Mouse (Mus musculus): ENCODE results near the gene Fbxo4. TPM values are rescaled to one million over a fixed set of nuclear protein-coding genes. Genes with fewer than 3 reads are reported as not detected.

Gene Fbxo4
- polyA plus RNA-seq, 1 experiment: 4.5 TPM

- TF ChIP-seq POLR2A (IDR thresholded peaks at IDR 0.05; ENCODE audit: control insufficient read depth, extremely low read depth, insufficient read depth, low read length, poor library complexity) (no peak), CTCF (IDR thresholded peaks at IDR 0.05; ENCODE audit: borderline replicate concordance, control insufficient read depth, extremely low read depth, insufficient read depth, low read length, poor library complexity) (no peak)
- DNase-seq: no peak
- Histone ChIP-seq H3K27ac (ENCODE audit: control insufficient read depth, insufficient read depth, low read length) (no peak overlapping the region), H3K27me3 (ENCODE audit: control insufficient read depth, insufficient read depth, low read length) (no peaks in the 10 kb centered on the region), H3K4me1 (replicated peaks; ENCODE audit: control insufficient read depth, insufficient read depth, low read length) (no peaks in the 10 kb centered on the region), H3K4me3 (ENCODE audit: control insufficient read depth, insufficient read depth, low read length) (no peak overlapping the region), H3K36me3 (ENCODE audit: control insufficient read depth, insufficient read depth, low read length) (no peaks in the 10 kb centered on the region)
- WGBS: 93% methylated on average over 1 of the region's 1 CpGs
Observed at GRCm38 (mm10) chr15:3960094-3960493, 19.3 kb downstream of the Fbxo4 start.

- no peak overlapping the region for H3K27ac ChIP-seq (ENCODE audit: control insufficient read depth, insufficient read depth, low read length)
- no peaks in the 10 kb centered on the region for H3K4me1 ChIP-seq (replicated peaks; ENCODE audit: control insufficient read depth, insufficient read depth, low read length)
- H3K27me3 ChIP-seq (ENCODE audit: control insufficient read depth, insufficient read depth, low read length): no peaks in the 10 kb centered on the region
- no peaks in the 10 kb centered on the region for H3K36me3 ChIP-seq (ENCODE audit: control insufficient read depth, insufficient read depth, low read length)
- WGBS: 26% methylated on average over 4 of the region's 4 CpGs
- H3K4me3 ChIP-seq (ENCODE audit: control insufficient read depth, insufficient read depth, low read length): no peak overlapping the region
- DNase-seq: peak; percentile 43
- no peak for TF ChIP-seq POLR2A (IDR thresholded peaks at IDR 0.05; ENCODE audit: control insufficient read depth, extremely low read depth, insufficient read depth, low read length, poor library complexity)
- TF ChIP-seq CTCF (IDR thresholded peaks at IDR 0.05; ENCODE audit: borderline replicate concordance, control insufficient read depth, extremely low read depth, insufficient read depth, low read length, poor library complexity): no peak
Observed at GRCm38 (mm10) chr15:3957982-3958381, 21.4 kb downstream of the Fbxo4 start.

DNA sequence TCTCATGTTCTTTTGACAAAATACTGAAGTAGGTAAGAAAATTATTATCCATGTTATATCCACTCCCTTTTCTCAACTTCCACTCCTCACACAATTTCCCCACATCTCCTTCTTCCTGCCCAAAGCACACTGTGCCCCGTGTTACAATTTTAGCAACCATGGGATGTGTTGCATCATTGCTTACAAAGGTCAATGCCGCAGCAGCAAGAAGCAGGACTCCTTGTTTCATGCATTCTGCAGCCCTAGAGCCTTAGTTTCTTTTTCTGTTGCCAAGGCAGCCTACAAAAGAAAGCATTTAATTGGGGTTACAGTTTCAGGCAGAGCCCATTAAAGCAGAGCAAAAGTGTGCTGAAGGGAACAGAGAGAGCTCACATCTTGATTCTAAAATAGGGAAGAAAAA is 24.4 kb downstream of the Fbxo4 start:
- H3K27me3 ChIP-seq (ENCODE audit: control insufficient read depth, insufficient read depth, low read length): no peaks in the 10 kb centered on the region
- WGBS: 81% methylated on average over 2 of the region's 2 CpGs
- no peak for DNase-seq
- no peaks in the 10 kb centered on the region for H3K4me1 ChIP-seq (replicated peaks; ENCODE audit: control insufficient read depth, insufficient read depth, low read length)
- TF ChIP-seq CTCF (IDR thresholded peaks at IDR 0.05; ENCODE audit: borderline replicate concordance, control insufficient read depth, extremely low read depth, insufficient read depth, low read length, poor library complexity) (no peak), POLR2A (IDR thresholded peaks at IDR 0.05; ENCODE audit: control insufficient read depth, extremely low read depth, insufficient read depth, low read length, poor library complexity) (no peak)
- no peak overlapping the region for H3K27ac ChIP-seq (ENCODE audit: control insufficient read depth, insufficient read depth, low read length)
- no peaks in the 10 kb centered on the region for H3K36me3 ChIP-seq (ENCODE audit: control insufficient read depth, insufficient read depth, low read length)
- H3K4me3 ChIP-seq (ENCODE audit: control insufficient read depth, insufficient read depth, low read length): no peak overlapping the region

DNA sequence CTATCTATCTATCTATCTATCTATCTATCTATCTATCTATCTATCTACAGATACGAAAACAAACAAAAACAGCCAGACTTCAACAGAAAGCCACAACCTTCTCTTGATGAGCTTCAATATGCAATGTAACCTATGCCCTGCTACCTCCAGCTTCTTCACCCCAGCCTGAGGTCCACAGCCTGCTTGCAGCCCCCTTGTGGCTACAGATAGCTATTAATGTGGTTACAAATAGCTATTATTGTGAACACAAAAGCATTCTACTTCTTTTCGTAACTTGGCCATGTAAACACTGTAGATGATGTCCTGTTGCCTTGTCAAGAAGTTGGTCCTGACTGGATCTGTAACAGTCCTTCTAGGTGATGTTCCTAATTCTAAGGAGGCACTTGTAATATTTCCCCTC is 41.2 kb downstream of the Fbxo4 start:
- DNase-seq: no peak
- Histone ChIP-seq H3K27ac (ENCODE audit: control insufficient read depth, insufficient read depth, low read length) (no peak overlapping the region), H3K36me3 (ENCODE audit: control insufficient read depth, insufficient read depth, low read length) (no peaks in the 10 kb centered on the region), H3K4me3 (ENCODE audit: control insufficient read depth, insufficient read depth, low read length) (no peak overlapping the region), H3K27me3 (ENCODE audit: control insufficient read depth, insufficient read depth, low read length) (no peaks in the 10 kb centered on the region), H3K4me1 (replicated peaks; ENCODE audit: control insufficient read depth, insufficient read depth, low read length) (no peaks in the 10 kb centered on the region)
- whole genome bisulfite sequencing: 90% methylated on average over 2 of the region's 2 CpGs
- TF ChIP-seq POLR2A (IDR thresholded peaks at IDR 0.05; ENCODE audit: control insufficient read depth, extremely low read depth, insufficient read depth, low read length, poor library complexity) (no peak), CTCF (IDR thresholded peaks at IDR 0.05; ENCODE audit: borderline replicate concordance, control insufficient read depth, extremely low read depth, insufficient read depth, low read length, poor library complexity) (no peak)

- WGBS: 92% methylated on average over 3 of the region's 3 CpGs
- no peaks in the 10 kb centered on the region for H3K36me3 ChIP-seq (ENCODE audit: control insufficient read depth, insufficient read depth, low read length)
- H3K4me3 ChIP-seq (ENCODE audit: control insufficient read depth, insufficient read depth, low read length): no peak overlapping the region
- no peaks in the 10 kb centered on the region for H3K4me1 ChIP-seq (replicated peaks; ENCODE audit: control insufficient read depth, insufficient read depth, low read length)
- H3K27ac ChIP-seq (ENCODE audit: control insufficient read depth, insufficient read depth, low read length): no peak overlapping the region
- DNase-seq: no peak
- TF ChIP-seq CTCF (IDR thresholded peaks at IDR 0.05; ENCODE audit: borderline replicate concordance, control insufficient read depth, extremely low read depth, insufficient read depth, low read length, poor library complexity) (no peak), POLR2A (IDR thresholded peaks at IDR 0.05; ENCODE audit: control insufficient read depth, extremely low read depth, insufficient read depth, low read length, poor library complexity) (no peak)
- no peaks in the 10 kb centered on the region for H3K27me3 ChIP-seq (ENCODE audit: control insufficient read depth, insufficient read depth, low read length)
Observed at GRCm38 (mm10) chr15:3936056-3936455, 43.3 kb downstream of the Fbxo4 start.

DNA sequence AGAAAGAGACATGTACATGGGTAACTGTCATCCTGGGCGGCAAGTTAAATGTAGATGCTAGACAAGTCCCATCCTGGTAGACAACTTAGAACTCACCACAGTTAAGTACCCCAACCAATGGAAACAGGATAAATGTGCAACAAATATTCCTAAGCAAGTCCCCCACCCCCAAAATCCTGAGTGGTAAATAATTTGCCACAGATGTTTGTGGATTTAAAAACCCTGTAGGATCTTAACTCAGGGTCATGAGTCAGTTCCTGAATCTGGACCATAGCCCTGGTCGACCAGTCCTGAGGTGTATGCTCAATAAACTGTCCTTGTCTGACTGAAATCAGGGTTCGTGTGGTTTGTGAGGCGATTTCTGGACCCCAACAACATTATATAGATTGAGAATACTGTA is 45.9 kb downstream of the Fbxo4 start:
- no peak for TF ChIP-seq POLR2A (IDR thresholded peaks at IDR 0.05; ENCODE audit: control insufficient read depth, extremely low read depth, insufficient read depth, low read length, poor library complexity)
- no peak for TF ChIP-seq CTCF (IDR thresholded peaks at IDR 0.05; ENCODE audit: borderline replicate concordance, control insufficient read depth, extremely low read depth, insufficient read depth, low read length, poor library complexity)
- no peak for DNase-seq
- WGBS: 85% methylated on average over 4 of the region's 4 CpGs
- Histone ChIP-seq H3K4me1 (replicated peaks; ENCODE audit: control insufficient read depth, insufficient read depth, low read length) (no peaks in the 10 kb centered on the region), H3K4me3 (ENCODE audit: control insufficient read depth, insufficient read depth, low read length) (no peak overlapping the region), H3K36me3 (ENCODE audit: control insufficient read depth, insufficient read depth, low read length) (no peaks in the 10 kb centered on the region), H3K27ac (ENCODE audit: control insufficient read depth, insufficient read depth, low read length) (no peak overlapping the region), H3K27me3 (ENCODE audit: control insufficient read depth, insufficient read depth, low read length) (no peaks in the 10 kb centered on the region)

DNA sequence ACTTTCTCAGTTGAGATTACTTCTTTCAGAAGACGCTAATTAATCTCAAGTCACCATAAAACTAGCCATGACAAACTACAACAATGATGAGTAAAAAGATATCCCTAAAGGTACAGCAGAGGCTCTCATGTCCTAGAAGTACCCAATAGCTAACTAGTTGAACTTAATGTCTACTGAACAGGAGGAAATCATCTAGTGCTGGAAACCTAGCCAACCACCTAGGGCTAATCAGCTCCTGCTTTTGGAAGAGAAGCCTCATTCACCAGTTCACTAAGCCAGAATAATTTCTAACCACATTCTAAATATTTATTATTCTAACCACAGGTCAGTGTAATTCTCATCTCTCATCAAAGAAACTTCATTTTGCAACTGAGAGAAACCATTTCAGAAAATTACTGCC is 47.4 kb downstream of the Fbxo4 start:
- Histone ChIP-seq H3K36me3 (ENCODE audit: control insufficient read depth, insufficient read depth, low read length) (no peaks in the 10 kb centered on the region), H3K27ac (ENCODE audit: control insufficient read depth, insufficient read depth, low read length) (no peak overlapping the region), H3K4me1 (replicated peaks; ENCODE audit: control insufficient read depth, insufficient read depth, low read length) (no peaks in the 10 kb centered on the region), H3K4me3 (ENCODE audit: control insufficient read depth, insufficient read depth, low read length) (no peak overlapping the region), H3K27me3 (ENCODE audit: control insufficient read depth, insufficient read depth, low read length) (no peaks in the 10 kb centered on the region)
- TF ChIP-seq POLR2A (IDR thresholded peaks at IDR 0.05; ENCODE audit: control insufficient read depth, extremely low read depth, insufficient read depth, low read length, poor library complexity) (no peak), CTCF (IDR thresholded peaks at IDR 0.05; ENCODE audit: borderline replicate concordance, control insufficient read depth, extremely low read depth, insufficient read depth, low read length, poor library complexity) (no peak)
- no peak for DNase-seq
- WGBS: 93% methylated on average over 1 of the region's 1 CpGs

Other genes starting within 250 kb of the Fbxo4 start
- gene AW549877, start 16.2 kb upstream of the Fbxo4 start, polyA plus RNA-seq (2012; rRNA removed): 14.0 and 18.1 TPM in 2 replicates
- 31.6 and 32.8 TPM in 2 replicates for gene Oxct1, start 46.8 kb upstream of the Fbxo4 start, polyA plus RNA-seq (2012; rRNA removed)